Mouse (Mus musculus) midbrain, embryonic 13.5 days (tissue): ENCODE measurements around the gene Lrch1. TPM values are rescaled to one million over a fixed set of nuclear protein-coding genes. Genes with fewer than 3 reads are reported as not detected.

Experiments used
- ATAC-seq: fragments of 200-750 bp; cut with Nextera tagmentation; 2 replicates; pipeline ENCODE4 v1.8.0; 2017; ENCODE audit warnings: mild to moderate bottlenecking, moderate TSS enrichment, moderate library complexity
- H3K27ac ChIP-seq: fragments of 300-500 bp; sonication (generic); 2 replicates; pipeline ENCODE4 v1.5.1; 2015; ENCODE audit warnings: inconsistent platforms, mild to moderate bottlenecking, moderate library complexity
- H3K27me3 ChIP-seq: fragments of 300-500 bp; sonication (generic); 2 replicates; pipeline ENCODE4 v1.6.1; 2015; ENCODE audit warnings: mild to moderate bottlenecking, inconsistent platforms
- H3K36me3 ChIP-seq: fragments of 300-500 bp; sonication (generic); 2 replicates; pipeline ENCODE4 v1.6.1; 2015; ENCODE audit warnings: mild to moderate bottlenecking, inconsistent platforms
- H3K4me1 ChIP-seq: fragments of 300-500 bp; sonication (generic); replicated peaks from 2 replicates; pipeline ENCODE4 v1.6.1; 2015; ENCODE audit warnings: inconsistent platforms
- H3K4me2 ChIP-seq: fragments of 300-500 bp; sonication (generic); replicated peaks from 2 replicates; pipeline ENCODE4 v1.6.1; 2015; ENCODE audit warnings: moderate library complexity, mild to moderate bottlenecking, inconsistent platforms
- H3K4me3 ChIP-seq: fragments of 300-500 bp; sonication (generic); replicated peaks from 2 replicates; pipeline ENCODE4 v1.5.1; 2015; ENCODE audit warnings: mild to moderate bottlenecking, inconsistent platforms
- H3K9ac ChIP-seq: fragments of 300-500 bp; sonication (generic); replicated peaks from 2 replicates; pipeline ENCODE4 v1.6.1; 2015; ENCODE audit warnings: mild to moderate bottlenecking, inconsistent platforms
- H3K9me3 ChIP-seq: fragments of 300-500 bp; sonication (generic); 2 replicates; pipeline ENCODE4 v1.6.1; 2016; ENCODE audit warnings: mild to moderate bottlenecking, inconsistent platforms
- WGBS: fragments of 180-500 bp; shearing (Covaris S2); methylation state at CpG from one replicate; pipeline ENCODE4 v1.1.7; 2015; 5-methylcytosine and 5-hydroxymethylcytosine counted together
- polyA plus RNA-seq: library from polyadenylated mRNA; unstranded; fragments of >200 nt; fragmentation: Nextera tagmentation; extraction: Ambion mirVana; gene quantifications from 2 replicates; pipeline ENCODE4 v1.2.1, GENCODE M21; 2015

Gene Lrch1
- polyA plus RNA-seq, 1 experiment from 2014 or later = 9.7 TPM

DNA sequence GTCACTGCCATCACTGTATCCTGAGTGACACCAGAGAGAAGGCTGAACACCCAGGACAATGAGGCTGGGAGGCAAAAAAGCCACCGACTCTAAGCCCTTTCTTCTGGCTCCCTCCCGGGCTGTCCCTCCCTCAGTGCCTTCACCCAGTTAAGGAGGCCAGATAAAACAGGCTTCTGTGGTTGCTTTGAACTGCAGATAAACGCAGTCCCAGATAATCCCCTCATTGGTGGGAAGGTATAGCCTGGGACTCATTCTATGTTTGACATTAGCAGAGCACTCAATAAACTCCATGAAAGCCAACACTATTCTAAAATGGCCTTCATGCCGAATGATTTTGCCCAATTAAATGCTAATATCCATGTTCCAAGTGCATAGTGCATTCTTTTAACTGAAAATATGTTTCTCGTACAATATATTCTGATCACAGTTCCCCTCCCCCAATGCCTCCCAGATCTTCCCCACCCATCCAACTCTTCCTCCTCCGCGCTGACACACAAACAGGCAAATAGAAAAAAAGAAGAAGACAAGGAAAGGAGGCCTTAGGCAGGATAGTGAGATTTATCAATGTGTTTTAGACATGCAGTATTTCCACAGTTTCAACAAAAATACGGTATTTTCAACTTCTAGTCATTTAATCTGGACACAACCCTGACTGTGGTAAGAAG, 46.8 kb downstream of the Lrch1 start:
- Histone ChIP-seq H3K9me3 (no peaks in the 10 kb centered on the region), H3K4me3 (no peak overlapping the region), H3K27me3 (no peaks in the 10 kb centered on the region), H3K27ac (peak overlapping the region; percentile 30; the same call in 1 of the 2 replicates), H3K9ac (no peak overlapping the region), H3K4me2 (no peak overlapping the region), H3K4me1 (peaks cover 9% of the 10 kb centered on the region), H3K36me3 (no peaks in the 10 kb centered on the region)
- 46% methylated on average over 8 of the region's 8 CpGs for WGBS
- ATAC-seq = no peak

GRCm38 (mm10) chr14:74899953-74900704, 47.5 kb downstream of the Lrch1 start:
- Histone ChIP-seq H3K4me2 (no peak overlapping the region), H3K27ac (peak overlapping the region; percentile 30; the same call in 1 of the 2 replicates), H3K36me3 (no peaks in the 10 kb centered on the region), H3K4me3 (no peak overlapping the region), H3K9ac (no peak overlapping the region), H3K27me3 (no peaks in the 10 kb centered on the region), H3K4me1 (peaks cover 9% of the 10 kb centered on the region), H3K9me3 (no peaks in the 10 kb centered on the region)
- WGBS = 61% methylated on average over 13 of the region's 13 CpGs
- 0 out of 2 replicates have a peak, but pooled peaks have one; percentile 30 for ATAC-seq

DNA sequence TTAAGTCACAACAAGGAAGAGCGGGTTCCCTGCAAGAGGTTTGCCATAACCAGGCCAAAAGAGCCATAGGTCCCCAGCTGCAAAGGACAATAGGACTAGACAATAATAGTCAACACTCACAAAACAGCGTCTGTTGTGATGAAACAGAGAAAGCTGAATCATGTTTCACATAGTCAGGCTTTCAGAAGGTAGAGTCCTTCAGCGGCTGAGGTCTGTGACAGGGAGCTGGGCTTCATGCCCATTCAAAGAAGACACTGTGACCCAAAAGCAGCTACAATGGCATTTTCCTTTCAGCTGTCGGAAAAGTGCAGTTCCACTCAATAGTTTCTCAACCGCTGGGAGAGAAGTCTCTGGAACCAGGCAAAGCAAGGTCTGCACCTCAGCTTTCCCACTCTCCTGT, 48.7 kb downstream of the Lrch1 start:
- no peak for ATAC-seq
- no peaks in the 10 kb centered on the region for H3K27me3 ChIP-seq
- no peaks in the 10 kb centered on the region for H3K36me3 ChIP-seq
- no peak overlapping the region for H3K9ac ChIP-seq
- H3K27ac ChIP-seq = no peak overlapping the region
- H3K9me3 ChIP-seq = no peaks in the 10 kb centered on the region
- H3K4me3 ChIP-seq = no peak overlapping the region
- 75% methylated on average over 5 of the region's 5 CpGs for WGBS
- peaks cover 9% of the 10 kb centered on the region for H3K4me1 ChIP-seq
- no peak overlapping the region for H3K4me2 ChIP-seq

DNA sequence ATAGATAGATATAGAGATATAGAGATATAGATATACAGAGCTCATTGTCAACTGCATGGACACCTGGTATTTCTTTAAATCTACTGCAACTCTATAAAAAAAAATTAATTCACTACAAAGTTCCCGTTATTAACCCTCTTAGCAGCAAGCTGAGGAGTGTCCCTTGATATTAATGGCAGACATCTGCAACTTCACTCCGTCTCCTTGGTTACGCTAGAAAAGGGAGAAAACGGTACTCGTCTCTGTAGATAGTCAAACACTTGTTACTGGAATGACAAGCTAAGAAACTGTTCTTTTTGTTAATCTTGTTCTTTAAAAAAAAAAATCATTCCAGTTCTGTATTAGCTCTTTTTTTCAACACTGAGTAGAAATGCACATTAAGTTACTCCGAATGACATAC, 54.0 kb downstream of the Lrch1 start:
- H3K27me3 ChIP-seq = no peaks in the 10 kb centered on the region
- no peak for ATAC-seq
- no peak overlapping the region for H3K4me2 ChIP-seq
- H3K9ac ChIP-seq = no peak overlapping the region
- H3K4me1 ChIP-seq = no peaks in the 10 kb centered on the region
- no peak overlapping the region for H3K4me3 ChIP-seq
- no peak overlapping the region for H3K27ac ChIP-seq
- 72% methylated on average over 6 of the region's 6 CpGs for WGBS
- no peaks in the 10 kb centered on the region for H3K9me3 ChIP-seq
- H3K36me3 ChIP-seq = no peaks in the 10 kb centered on the region

DNA sequence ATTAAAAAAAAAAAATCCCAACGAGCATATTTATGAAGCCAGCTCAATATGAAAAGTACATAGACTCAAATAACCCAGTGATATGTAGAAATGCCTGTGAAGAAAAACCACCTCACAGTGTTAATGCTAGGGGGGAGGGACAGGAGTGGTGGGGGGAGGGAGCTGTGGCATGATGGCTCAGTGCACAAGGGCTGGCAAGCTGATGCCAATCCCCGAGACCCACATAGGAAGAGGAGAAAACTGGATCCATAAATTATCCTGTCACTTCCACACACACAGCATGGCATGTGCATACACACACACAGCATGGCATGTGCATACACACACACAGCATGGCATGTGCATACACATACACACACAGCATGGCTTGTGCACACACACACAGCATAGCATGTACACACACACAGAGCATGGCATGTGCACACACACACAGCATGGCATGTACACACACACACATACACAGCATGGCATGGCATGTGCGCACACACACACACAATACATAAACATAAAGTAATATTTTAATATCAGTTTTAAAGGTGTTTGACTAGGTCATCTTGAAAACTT, 54.5 kb downstream of the Lrch1 start:
- 90% methylated on average over 3 of the region's 3 CpGs for WGBS
- Histone ChIP-seq H3K27me3 (no peaks in the 10 kb centered on the region), H3K4me1 (no peaks in the 10 kb centered on the region), H3K9ac (no peak overlapping the region), H3K36me3 (no peaks in the 10 kb centered on the region), H3K4me2 (no peak overlapping the region), H3K27ac (no peak overlapping the region), H3K4me3 (no peak overlapping the region), H3K9me3 (no peaks in the 10 kb centered on the region)
- ATAC-seq = peak; percentile 58; the same call in 1 of the 2 replicates

DNA sequence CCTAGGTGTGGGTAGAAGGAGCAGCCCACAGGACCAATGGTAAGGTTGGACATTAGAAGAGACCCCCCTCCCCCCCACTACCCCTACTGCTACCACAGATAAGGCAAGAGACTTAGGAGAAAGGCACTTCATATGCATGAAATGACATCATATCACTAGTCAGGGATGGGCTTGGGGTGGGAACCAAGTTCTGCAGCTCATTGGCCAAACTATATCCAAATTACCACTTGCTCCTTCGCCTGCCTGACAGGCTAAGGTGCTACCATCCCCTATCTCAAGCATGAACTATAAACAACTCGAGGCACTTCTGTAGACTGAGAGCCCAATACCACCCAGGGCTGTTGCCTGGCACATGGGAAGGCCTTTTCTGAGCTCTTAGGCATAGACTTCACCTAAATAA, 58.4 kb downstream of the Lrch1 start:
- Histone ChIP-seq H3K9me3 (no peaks in the 10 kb centered on the region), H3K27me3 (no peaks in the 10 kb centered on the region), H3K4me3 (no peak overlapping the region), H3K4me2 (no peak overlapping the region), H3K4me1 (peaks cover 14% of the 10 kb centered on the region), H3K27ac (no peak overlapping the region), H3K36me3 (no peaks in the 10 kb centered on the region), H3K9ac (no peak overlapping the region)
- no peak for ATAC-seq
- WGBS = 79% methylated on average over 2 of the region's 2 CpGs

GRCm38 (mm10) chr14:74888103-74888502, 59.6 kb downstream of the Lrch1 start:
- Histone ChIP-seq H3K9me3 (no peaks in the 10 kb centered on the region), H3K27ac (no peak overlapping the region), H3K4me2 (no peak overlapping the region), H3K27me3 (no peaks in the 10 kb centered on the region), H3K4me3 (no peak overlapping the region), H3K9ac (no peak overlapping the region), H3K4me1 (peaks cover 24% of the 10 kb centered on the region), H3K36me3 (no peaks in the 10 kb centered on the region)
- 100% methylated on average over 1 of the region's 1 CpGs for WGBS
- no peak for ATAC-seq

GRCm38 (mm10) chr14:74886453-74886852, 61.2 kb downstream of the Lrch1 start:
- H3K27me3 ChIP-seq = no peaks in the 10 kb centered on the region
- no peaks in the 10 kb centered on the region for H3K36me3 ChIP-seq
- no peak overlapping the region for H3K27ac ChIP-seq
- no peaks in the 10 kb centered on the region for H3K9me3 ChIP-seq
- H3K4me2 ChIP-seq = no peak overlapping the region
- WGBS = 58% methylated on average over 5 of the region's 5 CpGs
- no peak for ATAC-seq
- no peak overlapping the region for H3K9ac ChIP-seq
- H3K4me1 ChIP-seq = peaks cover 27% of the 10 kb centered on the region
- H3K4me3 ChIP-seq = no peak overlapping the region

- 66% methylated on average over 7 of the region's 7 CpGs for WGBS
- H3K4me2 ChIP-seq = no peak overlapping the region
- ATAC-seq = peak; percentile 29; the same call in 1 of the 2 replicates
These were observed 62.8 kb downstream of the Lrch1 start for GRCm38 (mm10) chr14:74884920-74885319.

DNA sequence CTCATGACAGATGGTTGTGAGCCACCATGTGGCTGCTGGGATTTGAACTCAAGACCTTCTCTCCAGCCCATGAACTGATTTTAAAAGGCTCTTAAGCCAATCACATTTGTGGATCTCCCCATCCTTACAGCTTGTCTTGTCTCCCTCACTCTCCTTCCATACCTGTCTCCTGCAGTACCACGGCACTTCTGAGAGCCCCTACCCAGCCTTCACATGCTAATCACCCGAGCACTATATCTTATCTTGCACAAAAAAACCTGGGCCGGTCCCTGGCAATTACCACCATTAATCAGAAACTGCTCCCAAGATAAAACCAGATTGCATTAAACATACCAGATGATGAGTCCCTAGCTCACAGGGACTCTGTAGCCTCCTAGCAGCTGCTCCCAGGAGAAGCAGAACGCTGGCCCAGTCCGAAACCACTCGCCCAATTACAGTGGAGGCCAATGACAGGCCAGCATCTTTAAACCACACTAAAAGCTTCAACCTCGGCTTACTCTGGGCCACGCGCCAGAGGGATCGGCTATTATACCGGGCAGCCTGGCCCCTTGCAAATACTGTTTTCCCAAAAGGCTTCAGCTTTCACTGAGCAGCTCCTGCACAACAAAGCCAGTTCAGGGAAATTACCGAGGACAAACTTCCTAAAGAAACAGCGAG, 63.5 kb downstream of the Lrch1 start:
- Histone ChIP-seq H3K27me3 (no peaks in the 10 kb centered on the region), H3K27ac (peak overlapping the region; percentile 55; the same call in 1 of the 2 replicates), H3K4me1 (peaks cover 32% of the 10 kb centered on the region), H3K9ac (no peak overlapping the region), H3K9me3 (no peaks in the 10 kb centered on the region), H3K36me3 (no peaks in the 10 kb centered on the region), H3K4me2 (peak overlapping the region; percentile 25), H3K4me3 (no peak overlapping the region)
- WGBS = 14% methylated on average over 13 of the region's 13 CpGs
- peak; percentile 92 for ATAC-seq

More at GRCm38 (mm10) chr14:74884920-74885319, 62.8 kb downstream of the Lrch1 start:
- Histone ChIP-seq H3K9me3 (no peaks in the 10 kb centered on the region), H3K4me3 (no peak overlapping the region), H3K27ac (0 out of 2 replicates have a peak overlapping the region, but pooled peaks have one; percentile 55), H3K9ac (no peak overlapping the region), H3K4me1 (peaks cover 27% of the 10 kb centered on the region), H3K36me3 (no peaks in the 10 kb centered on the region), H3K27me3 (no peaks in the 10 kb centered on the region)

DNA sequence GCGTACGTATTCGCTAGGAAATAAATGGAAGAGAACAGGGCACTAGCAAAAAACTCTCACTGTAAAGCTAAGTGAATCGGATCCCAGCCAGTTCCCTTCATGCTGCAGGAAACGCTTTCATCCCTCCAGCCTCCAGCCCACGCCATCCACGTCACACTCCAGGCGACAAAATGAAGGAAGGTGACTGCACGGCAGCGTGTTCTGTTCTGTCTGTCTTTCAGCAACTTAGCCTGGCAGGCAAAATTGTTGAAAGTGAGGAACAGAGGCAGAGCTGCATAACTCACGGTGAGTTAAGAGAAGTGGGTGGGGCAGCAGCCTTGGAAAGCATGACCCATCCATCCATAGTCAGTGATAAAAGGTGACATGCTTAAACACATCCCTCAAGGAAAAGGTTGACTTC, 64.5 kb downstream of the Lrch1 start:
- 86% methylated on average over 11 of the region's 11 CpGs for WGBS
- Histone ChIP-seq H3K36me3 (no peaks in the 10 kb centered on the region), H3K27ac (no peak overlapping the region), H3K4me2 (no peak overlapping the region), H3K9me3 (no peaks in the 10 kb centered on the region), H3K9ac (no peak overlapping the region), H3K27me3 (no peaks in the 10 kb centered on the region), H3K4me1 (peaks cover 32% of the 10 kb centered on the region), H3K4me3 (no peak overlapping the region)
- no peak for ATAC-seq

GRCm38 (mm10) chr14:74882754-74883153, 64.9 kb downstream of the Lrch1 start:
- no peaks in the 10 kb centered on the region for H3K27me3 ChIP-seq
- H3K36me3 ChIP-seq = no peaks in the 10 kb centered on the region
- WGBS = 84% methylated on average over 3 of the region's 3 CpGs
- ATAC-seq = no peak
- no peak overlapping the region for H3K4me3 ChIP-seq
- H3K27ac ChIP-seq = no peak overlapping the region
- no peaks in the 10 kb centered on the region for H3K9me3 ChIP-seq
- peaks cover 32% of the 10 kb centered on the region for H3K4me1 ChIP-seq
- H3K4me2 ChIP-seq = no peak overlapping the region
- no peak overlapping the region for H3K9ac ChIP-seq
